Mouse (Mus musculus): ENCODE results near the gene Slc22a4. TPM values are rescaled to one million over a fixed set of nuclear protein-coding genes. Genes with fewer than 3 reads are reported as not detected.

Slc22a4 gene
- 1.4 and 2.2 TPM in 2 replicates for polyA plus RNA-seq (2012; rRNA removed)

DNA sequence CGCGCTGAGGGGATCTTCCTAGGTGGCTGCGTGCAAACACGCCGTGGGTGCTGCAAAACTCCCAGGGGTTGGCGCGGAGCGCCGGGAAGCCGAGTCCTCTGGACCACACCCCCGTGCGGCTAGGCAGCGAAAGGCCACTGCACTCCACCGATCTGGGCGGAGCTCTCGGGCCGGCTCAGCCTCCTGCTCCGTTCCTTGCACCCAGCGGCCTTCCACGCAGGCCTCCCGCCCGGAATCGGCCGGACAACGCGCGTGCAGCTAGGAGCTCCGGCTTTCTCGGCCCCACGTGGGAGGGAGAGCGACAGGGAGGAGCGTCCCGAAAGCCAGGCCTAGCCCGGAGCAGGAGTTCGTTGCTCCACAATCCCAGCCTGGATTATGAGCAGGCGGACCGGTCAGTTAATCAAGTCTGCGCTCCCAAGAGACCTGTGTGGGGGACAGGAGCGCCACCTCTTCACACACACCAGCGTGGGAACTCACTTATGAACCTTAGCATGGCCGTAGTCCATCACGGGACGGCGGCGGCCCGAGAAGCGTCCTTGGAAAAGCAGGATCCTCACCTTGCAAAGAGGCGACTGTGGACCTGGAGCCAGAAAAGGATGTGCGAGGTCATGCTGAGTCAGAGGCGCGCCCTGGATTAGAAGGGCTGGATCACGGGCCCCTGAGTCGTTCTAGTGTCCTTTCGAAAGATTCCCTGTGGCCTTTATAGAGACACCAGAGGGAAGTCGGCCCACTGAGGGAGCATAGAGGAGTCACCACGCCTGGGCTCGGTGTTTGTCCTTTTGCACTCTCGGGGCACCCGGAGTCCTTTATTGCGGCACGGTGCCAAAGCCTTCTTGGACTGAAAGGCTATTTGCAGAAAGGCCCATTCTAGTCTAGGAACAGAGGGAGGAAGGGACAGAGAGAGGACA is at the start of gene Slc22a4:
Gene Slc22a4 (minus strand): TSS at position 47 of the 908 bp plus-strand sequence.

GRCm38 (mm10) chr11:54068520-54069371 is 40.9 kb upstream of the Slc22a4 start, which contains the start of gene Pdlim4:
TSS of gene Pdlim4 (minus strand) at chr11:54069014.

GRCm38 (mm10) chr11:53979788-53980621 is 47.9 kb downstream of the Slc22a4 start, which contains the start of gene Slc22a21:
TSS of gene Slc22a21 (minus strand) at chr11:53980332.

Other genes with a start within 250 kb of the Slc22a4 start
- 0.11 and 0.64 TPM in 2 replicates for gene Gm12216, start 168.8 kb downstream of the Slc22a4 start, polyA plus RNA-seq (2012; rRNA removed)
- gene Slc22a5, start 136.4 kb downstream of the Slc22a4 start, polyA plus RNA-seq (2012; rRNA removed), result 12.3 TPM in 2 replicates
- 3.4 and 5.4 TPM in 2 replicates for gene Slc22a21, start 47.8 kb downstream of the Slc22a4 start, polyA plus RNA-seq (2012; rRNA removed)
- gene Pdlim4, start 40.9 kb upstream of the Slc22a4 start, polyA plus RNA-seq (2012; rRNA removed), result 32.0 and 37.8 TPM in 2 replicates
- gene P4ha2, start 72.0 kb upstream of the Slc22a4 start, polyA plus RNA-seq (2012; rRNA removed), result 14.7 and 31.3 TPM in 2 replicates
- gene Csf2, start 221.6 kb upstream of the Slc22a4 start, polyA plus RNA-seq (2012; rRNA removed), result not detected in 2 replicates
- gene Il3, start 239.2 kb upstream of the Slc22a4 start, polyA plus RNA-seq (2012; rRNA removed), result not detected in 2 replicates

All from central nervous system, embryonic 14 days (tissue).